Comparison of ENCODE assay signal across 9 mouse cellular contexts in the genomic region with DNA sequence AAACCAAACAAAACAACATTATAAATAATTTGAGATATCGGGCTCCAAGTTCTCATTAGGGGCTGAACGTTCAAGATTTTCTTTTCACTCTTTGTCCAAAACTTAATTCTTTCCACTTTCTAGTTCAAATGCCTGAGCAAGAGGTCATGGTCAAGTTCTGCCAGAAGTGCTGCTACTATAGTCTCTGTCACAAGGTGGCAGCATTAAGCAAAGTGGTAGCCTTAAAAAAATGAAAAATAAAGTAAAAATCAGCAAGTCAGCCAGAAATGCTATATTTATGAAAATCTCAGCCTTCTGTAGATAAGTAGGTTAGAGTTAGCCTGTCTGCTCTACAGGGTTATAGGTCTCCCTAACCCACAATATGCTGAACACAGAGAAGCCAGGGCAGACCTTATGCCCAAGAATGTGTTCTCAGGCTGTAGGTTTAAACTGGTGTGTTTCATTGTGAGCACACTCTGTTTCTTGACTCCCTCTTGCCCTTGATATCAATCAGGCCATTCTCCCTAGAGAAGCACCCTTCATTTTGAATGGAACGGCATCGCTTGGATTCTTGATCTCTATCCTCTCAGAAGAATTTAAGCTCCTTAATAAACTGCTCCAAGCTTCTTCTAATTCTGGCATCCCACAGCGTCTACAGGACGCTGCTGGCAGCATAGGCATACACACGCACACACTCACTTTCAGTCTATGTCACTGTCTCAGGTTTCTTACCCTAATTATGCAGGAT.
A peak's percentile ranks its signal among the peaks of the same experiment; 100 is the strongest.
DNase-seq lines count a peak whose midpoint lies in the region; ATAC-seq and TF ChIP-seq lines count a peak whose summit lies in the region.
"Had no signal": no experiment of that assay in that cellular context is flagged by ENCODE, and none has a peak within 500 bp of the region (broad histone marks: within the 10 kb centered on the region; RNA-seq: fewer than 3 reads in every experiment).

No protein-coding gene starts in this region.

- peak; percentile 68 for TF ChIP-seq CTCF in forebrain, postnatal 0 days (IDR thresholded peaks at IDR 0.05; ENCODE audit: low read depth)

- H3K27me3 ChIP-seq in forebrain, embryonic 15.5 days = no peaks in the 10 kb centered on the region
- H3K27me3 ChIP-seq in forebrain, embryonic 12.5 days = no peaks in the 10 kb centered on the region
- no peaks in the 10 kb centered on the region for H3K27me3 ChIP-seq in midbrain, embryonic 14.5 days (ENCODE audit: control insufficient read depth, insufficient read depth, low read length)
- H3K27me3 ChIP-seq in midbrain, embryonic 10.5 days (ENCODE audit: low read depth, poor library complexity, severe bottlenecking) = no peaks in the 10 kb centered on the region
- no peaks in the 10 kb centered on the region for H3K27me3 ChIP-seq in forebrain, postnatal 0 days (ENCODE audit: insufficient read depth, low read length)
- H3K27me3 ChIP-seq in heart, embryonic 11.5 days (ENCODE audit: control insufficient read depth, insufficient read depth, low read length) = no peaks in the 10 kb centered on the region

- H3K4me2 ChIP-seq in forebrain, embryonic 15.5 days (replicated peaks) = no peak overlapping the region
- no peak overlapping the region for H3K4me2 ChIP-seq in forebrain, embryonic 12.5 days
- H3K4me2 ChIP-seq in midbrain, embryonic 14.5 days (ENCODE audit: low read length) = no peak overlapping the region
- H3K4me2 ChIP-seq in forebrain, postnatal 0 days (ENCODE audit: low read depth) = no peak overlapping the region
- no peak overlapping the region for H3K4me2 ChIP-seq in heart, embryonic 11.5 days

- ATAC-seq in forebrain, embryonic 15.5 days (replicated peaks) = peak; percentile 71
- no peak for ATAC-seq in forebrain, embryonic 12.5 days (ENCODE audit: low FRiP score)
- peak; percentile 57; the same call in 1 of the 2 replicates for ATAC-seq in midbrain, embryonic 14.5 days (ENCODE audit: low FRiP score, low TSS enrichment)
- peak; percentile 32 for ATAC-seq in forebrain, postnatal 0 days
- ATAC-seq in heart, embryonic 11.5 days (replicated peaks; ENCODE audit: insufficient number of reproducible peaks, low FRiP score, low TSS enrichment) = no peak

- H3K27ac ChIP-seq in forebrain, embryonic 15.5 days (replicated peaks) = peak overlapping the region; percentile 57
- H3K27ac ChIP-seq in forebrain, embryonic 12.5 days = no peak overlapping the region
- H3K27ac ChIP-seq in midbrain, embryonic 14.5 days (replicated peaks; ENCODE audit: low read depth, low read length) = no peak overlapping the region
- no peak overlapping the region for H3K27ac ChIP-seq in midbrain, embryonic 10.5 days (replicated peaks)
- H3K27ac ChIP-seq in forebrain, postnatal 0 days (ENCODE audit: low read depth, low read length) = peak overlapping the region; percentile 29; the same call in 1 of the 2 replicates
- no peak overlapping the region for H3K27ac ChIP-seq in heart, embryonic 11.5 days (ENCODE audit: low read depth, low read length)
- H3K27ac ChIP-seq: liver, embryonic 14.5 days had no signal

- no peaks in the 10 kb centered on the region for H3K36me3 ChIP-seq in forebrain, embryonic 15.5 days
- no peaks in the 10 kb centered on the region for H3K36me3 ChIP-seq in forebrain, embryonic 12.5 days (replicated peaks)
- H3K36me3 ChIP-seq in midbrain, embryonic 14.5 days (ENCODE audit: control insufficient read depth, insufficient read depth, low read length) = no peaks in the 10 kb centered on the region
- H3K36me3 ChIP-seq in midbrain, embryonic 10.5 days = no peaks in the 10 kb centered on the region
- H3K36me3 ChIP-seq in forebrain, postnatal 0 days (ENCODE audit: insufficient read depth) = no peaks in the 10 kb centered on the region
- H3K36me3 ChIP-seq in heart, embryonic 11.5 days (ENCODE audit: control insufficient read depth, insufficient read depth, low read length) = no peaks in the 10 kb centered on the region

- no peak overlapping the region for H3K9ac ChIP-seq in forebrain, embryonic 15.5 days (replicated peaks)
- H3K9ac ChIP-seq in forebrain, embryonic 12.5 days = no peak overlapping the region
- no peak overlapping the region for H3K9ac ChIP-seq in midbrain, embryonic 14.5 days (replicated peaks; ENCODE audit: low read length)
- no peak overlapping the region for H3K9ac ChIP-seq in forebrain, postnatal 0 days
- H3K9ac ChIP-seq in heart, embryonic 11.5 days (ENCODE audit: low read depth, low read length) = no peak overlapping the region
- H3K9ac ChIP-seq: liver, embryonic 14.5 days had no signal

- H3K4me3 ChIP-seq in forebrain, embryonic 15.5 days = no peak overlapping the region
- H3K4me3 ChIP-seq in forebrain, embryonic 12.5 days (replicated peaks) = no peak overlapping the region
- H3K4me3 ChIP-seq in midbrain, embryonic 14.5 days (replicated peaks; ENCODE audit: low read depth, low read length) = no peak overlapping the region
- H3K4me3 ChIP-seq in midbrain, embryonic 10.5 days = no peak overlapping the region
- H3K4me3 ChIP-seq in forebrain, postnatal 0 days (ENCODE audit: low read depth, low read length) = no peak overlapping the region
- H3K4me3 ChIP-seq in heart, embryonic 11.5 days (ENCODE audit: low read depth, low read length) = no peak overlapping the region

- peaks cover 7% of the 10 kb centered on the region for H3K4me1 ChIP-seq in forebrain, embryonic 15.5 days
- no peaks in the 10 kb centered on the region for H3K4me1 ChIP-seq in forebrain, embryonic 12.5 days
- 0 out of 2 replicates have a peak, but pooled peaks cover 4% of the 10 kb centered on the region for H3K4me1 ChIP-seq in midbrain, embryonic 14.5 days (ENCODE audit: control insufficient read depth, insufficient read depth, low read length)
- H3K4me1 ChIP-seq in midbrain, embryonic 10.5 days = no peaks in the 10 kb centered on the region
- H3K4me1 ChIP-seq in forebrain, postnatal 0 days (ENCODE audit: insufficient read depth) = peaks cover 7% of the 10 kb centered on the region
- no peaks in the 10 kb centered on the region for H3K4me1 ChIP-seq in heart, embryonic 11.5 days (ENCODE audit: control insufficient read depth, insufficient read depth, low read length)

- WGBS in forebrain, embryonic 15.5 days = 46% methylated on average over 7 of the region's 7 CpGs
- WGBS in forebrain, embryonic 12.5 days = 75% methylated on average over 7 of the region's 7 CpGs
- WGBS in midbrain, embryonic 14.5 days = 54% methylated on average over 7 of the region's 7 CpGs
- WGBS in midbrain, embryonic 10.5 days = 83% methylated on average over 7 of the region's 7 CpGs
- 38% methylated on average over 7 of the region's 7 CpGs for WGBS in forebrain, postnatal 0 days
- WGBS in heart, embryonic 11.5 days (ENCODE audit: insufficient replicate concordance) = 77% methylated on average over 7 of the region's 7 CpGs

- peak; percentile 65 for DNase-seq in midbrain, embryonic 14.5 days
- DNase-seq in midbrain, embryonic 10.5 days (ENCODE audit: low spot score) = no peak
- peak; percentile 65 for DNase-seq in forebrain, postnatal 0 days
- peak; percentile 18 for DNase-seq in right cerebral cortex, postnatal 14 days
- no peak for DNase-seq in thymus, adult 18-20 months

- no peaks in the 10 kb centered on the region for H3K9me3 ChIP-seq in forebrain, embryonic 15.5 days
- no peaks in the 10 kb centered on the region for H3K9me3 ChIP-seq in forebrain, embryonic 12.5 days
- no peaks in the 10 kb centered on the region for H3K9me3 ChIP-seq in midbrain, embryonic 14.5 days (ENCODE audit: control insufficient read depth, low read length)
- H3K9me3 ChIP-seq in midbrain, embryonic 10.5 days (replicated peaks) = no peaks in the 10 kb centered on the region
- H3K9me3 ChIP-seq in forebrain, postnatal 0 days (ENCODE audit: low read length) = no peaks in the 10 kb centered on the region
- H3K9me3 ChIP-seq in heart, embryonic 11.5 days (replicated peaks; ENCODE audit: control insufficient read depth, low read length) = no peaks in the 10 kb centered on the region

Comparison
In these comparisons a context has a peak if more than half of its experiments do, and no peak if none do; other contexts are left out.
1. ATAC-seq: peak in forebrain, embryonic 15.5 days (single experiment), midbrain, embryonic 14.5 days (single experiment) and forebrain, postnatal 0 days (single experiment); none in forebrain, embryonic 12.5 days (single experiment) and heart, embryonic 11.5 days (single experiment).
2. H3K27ac ChIP-seq: peak in forebrain, embryonic 15.5 days (single experiment) and forebrain, postnatal 0 days (single experiment); none in forebrain, embryonic 12.5 days (single experiment), midbrain, embryonic 14.5 days (single experiment), midbrain, embryonic 10.5 days (single experiment) and heart, embryonic 11.5 days (single experiment).
3. DNase-seq: peak in midbrain, embryonic 14.5 days (single experiment), forebrain, postnatal 0 days (single experiment) and right cerebral cortex, postnatal 14 days (single experiment); none in midbrain, embryonic 10.5 days (single experiment) and thymus, adult 18-20 months (0 of 2).